Mouse (Mus musculus): ENCODE results near the gene Pcare. TPM values are rescaled to one million over a fixed set of nuclear protein-coding genes. Genes with fewer than 3 reads are reported as not detected.

Pcare gene
- total and polyA plus RNA-seq, 3 experiments, result not detected

- H3K27ac ChIP-seq (ENCODE audit: insufficient read depth, low read depth), result no peak overlapping the region
- H3K79me2 ChIP-seq (replicated peaks; ENCODE audit: control insufficient read depth, extremely low read depth, insufficient read depth, poor library complexity, severe bottlenecking), result no peaks in the 10 kb centered on the region
- H3K4me3 ChIP-seq (replicated peaks in 1 of 3; ENCODE audit: low read depth in 2 of 3, low read length in 2 of 3, poor library complexity in 1 of 3), result no peak overlapping the region
- peaks cover 24 to 53% of the 10 kb centered on the region in 2 experiments for H3K4me1 ChIP-seq (ENCODE audit: control insufficient read depth in 1 of 2, insufficient read depth in 2 of 2)
- in situ Hi-C loops (cut with MboI; ENCODE audit: low pct_ligation_motif_present, low pct_unique_long_range_greater_than_20kb, low sequenced_read_pairs) (no loop called here), dilution Hi-C loops (cut with MboI; ENCODE audit: extremely low pct_ligation_motif_present, extremely low pct_unique_long_range_greater_than_20kb, low sequenced_read_pairs) (no loop called here)
- TF ChIP-seq RAD21 (IDR thresholded peaks at IDR 0.05; ENCODE audit: low read depth, low read length) (peak; percentile 47), MAZ (IDR thresholded peaks at IDR 0.05; ENCODE audit: low read depth, low read length) (no peak), BHLHE40 (IDR thresholded peaks at IDR 0.05; ENCODE audit: low read depth, low read length) (no peak), CTCF (conservative IDR thresholded peaks at IDR 0.05 in 1 of 2, IDR thresholded peaks at IDR 0.05 in 1 of 2; ENCODE audit: low read depth in 2 of 2, low read length in 2 of 2) (peak in 1 of 2 experiments; percentile 63; a peak in 3 of 4 replicates), ELF1 (IDR thresholded peaks at IDR 0.05; ENCODE audit: low read depth, low read length) (no peak), ZC3H11A (IDR thresholded peaks at IDR 0.05; ENCODE audit: low read depth, low read length) (no peak), PAX5 (IDR thresholded peaks at IDR 0.05; ENCODE audit: low read length) (no peak), RCOR1 (conservative IDR thresholded peaks at IDR 0.05; ENCODE audit: low read depth, low read length) (no peak), SMC3 (IDR thresholded peaks at IDR 0.05; ENCODE audit: low read depth, low read length) (peak; percentile 57), NELFE (IDR thresholded peaks at IDR 0.05; ENCODE audit: low read depth, low read length) (no peak), KAT2A (IDR thresholded peaks at IDR 0.05; ENCODE audit: insufficient replicate concordance, low read length) (no peak), HCFC1 (IDR thresholded peaks at IDR 0.05; ENCODE audit: low read depth, low read length) (no peak), POLR2A (IDR thresholded peaks at IDR 0.05; ENCODE audit: low read depth, low read length) (no peak)
- H3K9ac ChIP-seq (ENCODE audit: insufficient read depth, low read depth), result no peak overlapping the region
- H3K27me3 ChIP-seq (replicated peaks), result no peaks in the 10 kb centered on the region
- H3K4me2 ChIP-seq (ENCODE audit: insufficient read depth, low read depth, poor library complexity, severe bottlenecking), result no peak overlapping the region
- H3K36me3 ChIP-seq (replicated peaks in 1 of 2; ENCODE audit: control insufficient read depth in 1 of 2, insufficient read depth in 1 of 2, low read length in 1 of 2), result peaks cover 0 to 53% of the 10 kb centered on the region in 2 experiments
- peak; percentile 50 for DNase-seq (ENCODE audit: extremely low read depth)
- no peaks in the 10 kb centered on the region for H3K9me3 ChIP-seq (replicated peaks; ENCODE audit: low read length)
These were observed 58.9 kb downstream of the Pcare start for GRCm38 (mm10) chr17:71693780-71694179.

Other genes with a start within 250 kb of the Pcare start
- 24.4 and 26.7 TPM in 2 replicates for gene Ndc80, start 226.0 kb downstream of the Pcare start, total RNA-seq (2012; rRNA removed)
- 44.5 and 55.6 TPM in 2 replicates for gene Ndc80, start 226.0 kb downstream of the Pcare start, total RNA-seq (2014; rRNA removed)
- gene Ndc80, start 226.0 kb downstream of the Pcare start, polyA plus RNA-seq (2012; ENCODE audit: insufficient read length, low read depth), result 41.8 and 49.6 TPM in 2 replicates
- 0.04 and 0.08 TPM in 2 replicates for gene Spdya, start 200.8 kb downstream of the Pcare start, total RNA-seq (2012; rRNA removed)
- gene Spdya, start 200.8 kb downstream of the Pcare start, total RNA-seq (2014; rRNA removed), result 0.16 TPM in 1 of 2 replicates, not detected in the other
- gene Spdya, start 200.8 kb downstream of the Pcare start, polyA plus RNA-seq (2012; ENCODE audit: insufficient read length, low read depth), result 0.26 and 0.80 TPM in 2 replicates
- 157 and 189 TPM in 2 replicates for gene Wdr43, start 137.0 kb downstream of the Pcare start, total RNA-seq (2012; rRNA removed)
- gene Wdr43, start 137.0 kb downstream of the Pcare start, total RNA-seq (2014; rRNA removed), result 252 and 309 TPM in 2 replicates
- 355 and 422 TPM in 2 replicates for gene Wdr43, start 137.0 kb downstream of the Pcare start, polyA plus RNA-seq (2012; ENCODE audit: insufficient read length, low read depth)
- gene Togaram2, start 79.6 kb downstream of the Pcare start, total RNA-seq (2012; rRNA removed), result 0.71 and 0.76 TPM in 2 replicates
- gene Togaram2, start 79.6 kb downstream of the Pcare start, total RNA-seq (2014; rRNA removed), result 2.6 and 3.2 TPM in 2 replicates
- 17.6 and 19.6 TPM in 2 replicates for gene Togaram2, start 79.6 kb downstream of the Pcare start, polyA plus RNA-seq (2012; ENCODE audit: insufficient read length, low read depth)
- gene Clip4, start 15.6 kb upstream of the Pcare start, total RNA-seq (2012; rRNA removed), result not detected in 2 replicates
- 0.22 TPM in 1 of 2 replicates, not detected in the other for gene Clip4, start 15.6 kb upstream of the Pcare start, total RNA-seq (2014; rRNA removed)
- 0.23 and 0.86 TPM in 2 replicates for gene Clip4, start 15.6 kb upstream of the Pcare start, polyA plus RNA-seq (2012; ENCODE audit: insufficient read length, low read depth)

All from CH12.LX (cell line).